Mouse (Mus musculus): Measurements from ENCODE around the gene Zfp518b.

Gene Zfp518b
- long read RNA-seq, experiment 1, result 0 reads
- long read RNA-seq, experiment 2, partial matches to known transcripts, result 0 of 1 reads
- long read RNA-seq, experiment 2, other reads (novel, unspliced or antisense), result 1 of 1 reads

GRCm38 (mm10) chr5:38684164-38684911 lies at the start of gene Zfp518b:
Gene Zfp518b, minus strand, starts transcription at chr5:38684826.
- intact Hi-C loops (cut with DNase I), result no loop called here

DNA sequence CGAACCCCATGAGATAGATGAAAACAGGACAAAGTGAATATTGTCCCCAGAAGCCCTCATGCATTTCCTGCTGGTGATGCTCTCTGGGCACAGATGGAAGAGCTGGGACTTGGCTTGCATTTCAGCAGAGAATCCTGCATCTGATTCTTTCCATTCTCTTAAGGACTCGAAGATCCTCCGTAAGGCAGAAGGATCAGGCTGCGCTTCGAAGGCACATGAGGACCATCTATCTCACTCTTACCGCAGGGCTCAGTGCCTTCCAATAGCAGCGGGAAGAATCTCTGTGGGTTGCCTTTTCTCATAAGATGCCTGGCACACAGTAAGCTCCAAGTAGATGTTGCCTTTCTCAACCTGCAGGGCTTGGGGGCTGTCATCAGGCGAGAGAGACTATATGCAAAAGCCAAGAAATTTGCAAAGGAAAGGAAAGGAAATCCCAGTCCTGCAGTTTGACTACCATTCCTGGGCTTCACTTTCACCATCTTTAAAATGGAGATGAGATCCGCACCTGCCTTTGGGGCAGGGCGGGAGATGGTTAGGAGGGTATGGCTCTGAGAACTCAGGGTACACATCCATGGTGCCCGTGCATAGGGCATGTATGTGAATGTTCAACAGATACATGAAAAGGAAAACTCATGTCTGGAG lies 24.4 kb upstream of the Zfp518b start:
- intact Hi-C loops (cut with DNase I), result no loop called here

DNA sequence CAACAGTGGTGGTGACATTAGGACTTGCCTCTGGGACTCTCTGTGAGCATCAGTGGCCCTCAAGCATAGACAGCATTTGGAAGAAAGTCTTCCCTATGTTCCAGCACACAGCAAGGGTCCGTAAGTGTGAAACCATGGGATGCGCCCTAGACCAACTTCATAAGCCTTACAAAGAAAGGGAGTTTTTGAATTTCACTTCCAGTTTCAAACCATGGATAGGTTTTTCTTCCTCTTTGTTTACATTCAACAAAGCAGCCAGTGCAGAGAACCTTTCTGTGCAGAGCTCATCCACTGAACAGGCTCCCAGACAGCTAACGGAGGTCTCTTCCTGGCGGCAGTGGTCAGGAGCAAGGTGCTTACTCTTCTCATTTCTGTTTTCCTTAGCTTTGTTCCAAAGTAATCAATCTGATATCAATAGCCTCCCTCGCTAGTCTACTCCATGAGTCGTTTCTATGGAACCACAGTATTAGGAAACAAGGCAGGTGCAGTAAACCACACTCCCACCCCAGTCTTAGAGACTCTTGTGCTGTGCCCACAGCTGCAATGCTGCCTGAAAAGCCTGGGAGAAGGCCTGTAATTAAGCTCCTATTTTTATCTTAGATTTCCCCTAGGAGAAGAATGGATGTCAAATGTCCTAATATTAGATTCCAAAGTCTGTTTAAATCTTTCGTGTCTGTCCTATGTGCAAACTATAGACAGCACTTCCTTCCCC lies 22.9 kb upstream of the Zfp518b start:
- intact Hi-C loops (cut with DNase I), result no loop called here

DNA sequence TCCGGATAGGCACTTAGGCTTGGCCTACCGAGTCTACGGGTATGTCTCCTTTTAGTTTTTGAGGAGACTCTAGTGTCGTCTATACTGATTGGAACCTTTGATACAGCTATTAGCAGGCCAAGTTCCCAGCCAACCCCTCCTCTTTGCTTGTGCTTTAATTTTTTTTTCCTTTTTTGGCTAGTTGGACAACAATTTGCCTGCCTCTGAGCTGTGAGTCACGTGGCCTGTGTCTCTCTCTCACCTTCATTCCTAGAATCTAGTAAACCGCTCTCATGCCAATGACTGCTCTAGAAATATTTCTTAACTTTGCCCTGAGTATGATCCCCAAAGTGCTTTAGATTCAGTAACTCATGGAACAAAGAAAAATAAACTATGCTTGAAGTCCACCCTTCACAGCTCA lies 18.3 kb upstream of the Zfp518b start:
- intact Hi-C loops (cut with DNase I), result no loop called here

- intact Hi-C loops (cut with DNase I), result no loop called here
Measured at GRCm38 (mm10) chr5:38702091-38702490, 17.5 kb upstream of the Zfp518b start.

GRCm38 (mm10) chr5:38698466-38698865 lies 13.8 kb upstream of the Zfp518b start:
- intact Hi-C loops (cut with DNase I), result no loop called here

GRCm38 (mm10) chr5:38698046-38698445 lies 13.4 kb upstream of the Zfp518b start:
- intact Hi-C loops (cut with DNase I), result no loop called here

GRCm38 (mm10) chr5:38696616-38697375 lies 12.2 kb upstream of the Zfp518b start:
- intact Hi-C loops (cut with DNase I), result no loop called here

GRCm38 (mm10) chr5:38692859-38693258 lies 8.2 kb upstream of the Zfp518b start:
- intact Hi-C loops (cut with DNase I), result no loop called here

DNA sequence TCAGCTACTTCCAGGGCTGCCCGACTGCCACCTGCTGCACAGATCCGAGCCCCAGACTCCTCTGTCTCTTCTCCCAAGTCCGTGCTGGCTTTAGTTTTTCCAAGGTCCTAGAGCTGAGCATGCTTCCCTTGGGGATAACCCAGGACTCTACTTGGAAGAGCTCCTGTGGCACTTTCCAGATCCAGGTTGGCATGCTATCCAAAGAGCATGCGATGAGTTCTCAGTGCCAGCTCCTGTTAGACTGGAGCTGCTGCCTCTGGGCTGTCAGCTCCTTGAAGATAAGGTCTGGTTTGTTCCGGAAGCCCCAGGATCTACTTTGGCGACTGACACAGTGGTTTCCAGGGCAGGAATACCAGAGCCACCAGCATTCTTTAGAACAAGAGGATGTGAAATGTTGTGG lies 4.6 kb upstream of the Zfp518b start:
- intact Hi-C loops (cut with DNase I), result no loop called here

DNA sequence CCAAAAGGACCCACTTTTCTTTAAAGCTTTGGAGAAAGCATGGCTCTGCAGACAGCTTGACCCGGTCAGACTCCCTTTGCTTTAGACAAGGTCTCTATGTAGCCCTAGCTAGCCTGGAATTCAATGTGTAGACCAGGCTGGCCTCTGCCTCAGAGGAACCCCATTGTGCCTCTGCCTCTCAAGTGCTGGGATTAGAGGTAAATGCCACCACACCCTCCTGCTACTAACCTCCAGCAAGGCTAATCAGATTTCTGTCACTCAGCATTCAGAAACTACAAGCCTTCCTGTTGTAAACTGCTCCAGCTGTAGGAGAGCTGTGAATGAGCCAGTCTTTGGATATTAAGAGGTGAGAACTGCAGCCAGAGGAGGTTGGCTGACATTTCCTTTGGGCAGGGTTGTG lies 3.1 kb upstream of the Zfp518b start:
- intact Hi-C loops (cut with DNase I), result no loop called here

DNA sequence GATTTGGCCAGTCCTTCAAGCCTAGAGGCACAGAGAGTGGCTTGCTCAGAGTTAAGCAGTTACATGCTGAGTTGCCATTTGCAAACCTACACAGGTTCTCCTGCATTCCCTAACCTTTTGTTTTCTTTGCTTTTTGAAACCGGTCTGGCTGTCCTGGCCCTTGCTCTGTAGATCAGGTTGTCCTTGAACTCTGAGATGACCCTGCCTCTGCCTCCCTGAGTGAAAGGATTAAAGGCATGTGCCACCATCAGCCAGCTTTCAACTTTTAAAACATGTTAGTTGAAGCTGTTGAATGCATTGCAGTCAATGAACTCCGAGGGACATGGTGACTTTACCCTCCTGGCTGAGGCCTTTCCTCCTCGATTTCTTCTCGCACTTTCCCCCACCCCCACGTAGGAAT lies 25.8 kb downstream of the Zfp518b start:
- intact Hi-C loops (cut with DNase I), result no loop called here

- intact Hi-C loops (cut with DNase I), result no loop called here
Measured at GRCm38 (mm10) chr5:38656204-38656603, 28.4 kb downstream of the Zfp518b start.

- intact Hi-C loops (cut with DNase I), result no loop called here
Measured at GRCm38 (mm10) chr5:38655421-38655928, 29.2 kb downstream of the Zfp518b start.

- intact Hi-C loops (cut with DNase I), result no loop called here
Measured at GRCm38 (mm10) chr5:38654571-38654970, 30.1 kb downstream of the Zfp518b start.

DNA sequence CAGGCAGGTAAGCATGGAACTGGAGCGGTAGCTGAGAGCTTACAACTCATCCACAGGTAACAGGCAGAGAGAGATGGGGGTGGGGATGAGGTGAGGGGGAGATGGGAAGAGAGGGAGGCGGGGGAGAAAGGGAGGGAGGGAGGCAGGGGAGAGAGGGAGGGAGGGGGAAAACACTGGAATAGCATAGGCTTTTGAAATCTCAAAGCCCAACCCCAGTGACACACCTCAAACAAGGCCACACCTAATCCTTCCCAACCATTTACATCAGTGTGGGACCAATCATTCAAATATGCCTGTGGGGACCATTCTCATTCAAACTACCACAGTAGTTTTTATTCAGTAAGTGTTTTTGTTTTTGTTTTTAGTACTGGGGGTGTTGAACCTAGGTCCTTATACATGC lies 31.5 kb downstream of the Zfp518b start:
- intact Hi-C loops (cut with DNase I), result no loop called here

DNA sequence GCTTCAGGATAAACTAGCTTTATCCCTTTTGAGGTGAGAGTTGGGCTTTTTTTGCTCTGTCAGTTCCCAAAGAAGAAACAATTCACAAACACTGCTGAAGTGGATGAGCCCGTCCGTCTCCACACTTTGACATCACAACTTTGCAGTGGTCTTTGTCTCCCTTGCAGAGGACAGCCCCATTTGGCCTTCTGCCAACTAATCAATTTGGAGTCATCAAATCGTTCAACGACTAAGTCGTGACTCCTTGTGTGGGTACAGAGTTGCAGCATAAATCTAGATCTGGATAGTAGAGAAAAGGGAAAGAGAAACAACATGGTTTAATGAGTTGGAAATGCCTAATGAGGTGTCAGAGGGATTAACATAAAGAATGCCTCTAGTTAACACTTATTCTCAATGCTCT lies 33.2 kb downstream of the Zfp518b start:
- intact Hi-C loops (cut with DNase I), result no loop called here

GRCm38 (mm10) chr5:38641526-38641925 lies 43.1 kb downstream of the Zfp518b start:
- intact Hi-C loops (cut with DNase I), result no loop called here

GRCm38 (mm10) chr5:38636301-38636749 lies 48.3 kb downstream of the Zfp518b start:
- intact Hi-C loops (cut with DNase I), result no loop called here

- intact Hi-C loops (cut with DNase I), result no loop called here
Measured at GRCm38 (mm10) chr5:38635696-38636095, 48.9 kb downstream of the Zfp518b start.

All from adrenal gland (tissue).